Mouse (Mus musculus) CD4-positive naive resting alpha-beta T cell, adult 76 days (primary cell): ENCODE data around the gene Hddc3. TPM values are rescaled to one million over a fixed set of nuclear protein-coding genes. Genes with fewer than 3 reads are reported as not detected.

Source experiments
- total RNA-seq: library from RNA; stranded (reverse); gene quantifications from one replicate; pipeline ENCODE4 v1.2.4, GENCODE M21; 2023

Gene Hddc3
- 5.2 TPM for total RNA-seq

GRCm38 (mm10) chr7:80342858-80343257 lies at the start of gene Hddc3:
TSS of gene Hddc3 (plus strand) at chr7:80343104.

GRCm38 (mm10) chr7:80294062-80294763 lies 48.7 kb upstream of the Hddc3 start, which contains the start of gene Prc1:
TSS of gene Prc1 (plus strand) at chr7:80294450.

DNA sequence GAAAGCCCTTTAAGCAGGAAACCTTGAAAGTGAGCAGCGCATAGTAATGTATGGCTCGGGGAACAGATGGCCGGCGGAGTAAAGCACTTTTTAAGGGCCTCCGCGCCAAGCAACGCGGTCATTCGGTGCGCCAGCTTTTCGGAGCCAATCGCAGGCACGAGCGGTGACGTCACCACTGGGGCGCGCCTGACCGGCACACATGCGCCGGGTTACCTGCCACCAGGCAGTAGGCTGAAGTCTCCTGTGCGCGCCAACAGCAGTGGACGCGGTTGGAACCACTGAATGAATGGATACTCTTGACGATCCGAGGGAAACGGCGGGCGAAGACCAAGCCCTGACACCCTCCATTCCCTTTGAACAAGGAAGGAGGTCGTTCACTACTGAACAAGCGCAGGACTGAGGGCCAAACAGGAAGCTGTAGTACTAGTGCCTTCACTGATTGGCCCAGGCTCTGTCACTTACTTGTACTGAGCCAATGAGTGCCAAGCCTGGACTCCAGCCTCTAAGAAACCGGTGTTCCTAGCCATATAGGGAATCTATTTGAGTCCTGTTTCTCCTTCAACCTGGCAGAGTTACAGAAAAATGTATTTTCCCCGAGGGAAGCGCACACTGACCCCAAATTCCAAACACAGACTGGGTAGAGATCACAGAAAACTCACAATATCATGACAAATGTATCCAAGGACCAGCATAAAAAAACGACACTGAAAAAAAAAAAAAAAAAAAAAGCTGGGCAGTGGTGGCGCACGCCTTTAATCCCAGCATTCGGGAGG lies 18.7 kb upstream of the Hddc3 start, which contains the start of gene Rccd1:
Rccd1 (minus strand) TSS at position 412 of the 773 bp plus-strand sequence.

DNA sequence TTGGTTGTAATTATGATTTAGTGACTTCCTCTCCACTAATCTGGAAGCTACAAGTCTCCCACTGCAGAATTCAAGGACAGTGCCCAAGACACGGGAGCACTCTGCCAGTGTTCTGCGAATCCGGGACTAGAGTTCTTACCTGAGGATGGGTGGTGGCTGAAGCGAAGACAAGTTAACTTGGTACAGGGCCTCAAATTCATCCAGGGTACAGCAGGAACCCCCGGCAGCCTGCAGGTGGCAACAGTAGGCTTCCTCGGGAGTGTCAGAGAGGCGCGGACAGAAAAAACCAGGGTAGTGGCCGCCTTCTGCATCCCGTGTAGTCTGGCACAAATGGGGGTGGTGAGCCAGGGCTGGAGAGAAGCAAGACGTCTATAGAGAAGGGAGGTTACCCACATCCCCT lies 2.1 kb upstream of the Hddc3 start, which contains the start of gene Unc45a:
Unc45a (minus strand) TSS at position 213 of the 400 bp plus-strand sequence.

DNA sequence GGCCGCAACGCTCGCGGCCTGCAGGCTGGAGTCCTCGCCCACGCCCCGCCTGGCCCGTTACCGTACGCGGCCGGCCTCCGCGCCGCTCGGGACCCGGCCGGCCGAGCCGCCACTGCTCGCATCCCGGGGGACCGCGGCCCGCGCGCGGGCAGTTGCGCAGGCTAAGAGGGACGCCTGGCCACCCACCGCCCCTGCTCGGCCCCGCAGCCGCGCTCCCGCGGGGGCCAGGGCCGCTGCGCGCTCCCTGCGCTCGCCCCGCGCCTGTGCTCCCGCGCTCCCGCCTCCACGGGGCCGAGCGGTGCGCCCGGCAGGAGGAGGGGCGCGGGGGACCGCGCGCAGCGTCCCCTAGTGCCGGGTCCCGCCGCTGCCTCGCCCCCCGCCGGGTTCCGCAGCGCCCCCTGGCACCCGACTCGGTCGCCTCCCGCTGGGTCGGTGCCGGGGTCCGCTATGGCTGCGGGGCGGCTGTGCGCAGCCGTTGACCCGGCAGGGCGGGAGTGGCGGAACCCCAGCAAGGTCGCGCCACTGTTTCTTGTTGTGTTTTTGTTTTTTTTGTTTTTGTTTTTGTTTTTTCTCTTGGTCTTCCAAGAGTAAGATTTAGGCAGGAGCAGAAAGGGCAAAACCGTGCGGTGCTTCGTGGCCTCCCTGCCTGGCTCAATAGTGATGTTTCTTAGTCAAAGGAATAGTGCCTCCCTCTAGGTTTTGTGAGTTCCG lies 28.3 kb downstream of the Hddc3 start, which contains the start of gene Man2a2:
Man2a2 (minus strand) TSS at position 335 of the 711 bp plus-strand sequence.

GRCm38 (mm10) chr7:80387633-80388543 lies 45.0 kb downstream of the Hddc3 start, which contains the start of gene Fes:
TSS of gene Fes (minus strand) at chr7:80387946.

Other genes starting within 250 kb of the Hddc3 start
- 35.5 TPM for gene Idh2, start 227.7 kb upstream of the Hddc3 start, total RNA-seq
- 47.7 TPM for gene Sema4b, start 156.3 kb upstream of the Hddc3 start, total RNA-seq
- 45.7 TPM for gene Cib1, start 110.3 kb upstream of the Hddc3 start, total RNA-seq
- gene Gdpgp1, start 110.2 kb upstream of the Hddc3 start, total RNA-seq = 4.7 TPM
- gene Ttll13, start 96.7 kb upstream of the Hddc3 start, total RNA-seq = 1.1 TPM
- 13.7 TPM for gene Ngrn, start 81.9 kb upstream of the Hddc3 start, total RNA-seq
- 28.5 TPM for gene Vps33b, start 73.5 kb upstream of the Hddc3 start, total RNA-seq
- 3.7 TPM for gene Prc1, start 48.7 kb upstream of the Hddc3 start, total RNA-seq
- 32.3 TPM for gene Rccd1, start 18.6 kb upstream of the Hddc3 start, total RNA-seq
- gene Unc45a, start 2.1 kb upstream of the Hddc3 start, total RNA-seq = 152 TPM
- 116 TPM for gene Man2a2, start 28.3 kb downstream of the Hddc3 start, total RNA-seq
- gene Fes, start 44.8 kb downstream of the Hddc3 start, total RNA-seq = 11.7 TPM
- 80.8 TPM for gene Furin, start 62.3 kb downstream of the Hddc3 start, total RNA-seq
- 17.4 TPM for gene Blm, start 192.0 kb downstream of the Hddc3 start, total RNA-seq